Mouse (Mus musculus) lung, postnatal 0 days (tissue): ENCODE data around the gene Pidd1.

Experiments
- CTCF ChIP-seq: IDR thresholded peaks from 2 replicates; pipeline ENCODE4 v1.5.1; 2016; ENCODE audit warnings: antibody characterized with exemption, mild to moderate bottlenecking
- EP300 ChIP-seq: IDR thresholded peaks from 2 replicates; pipeline ENCODE4 v1.6.1; 2016; ENCODE audit warnings: antibody characterized with exemption, mild to moderate bottlenecking, control low read depth

GRCm38 (mm10) chr7:141465388-141466044, 21.7 kb upstream of the Pidd1 start:
- TF ChIP-seq CTCF = no peak
- no peak for TF ChIP-seq EP300
